Mouse (Mus musculus) hindbrain, embryonic 11.5 days (tissue): ENCODE measurements around the gene Mns1. TPM values are rescaled to one million over a fixed set of nuclear protein-coding genes. Genes with fewer than 3 reads are reported as not detected.
"Not testable (repeated sequence)": the region's sequence is repeated elsewhere in the genome, so short reads cannot be mapped to it uniquely, and the experiment has no call there.

Experiments used
- ATAC-seq: fragments of 200-750 bp; cut with Nextera tagmentation; 2 replicates; pipeline ENCODE4 v1.8.0; 2017; ENCODE audit warnings: mild to moderate bottlenecking, moderate TSS enrichment, moderate library complexity; ENCODE audit not compliant: low FRiP score
- DNase-seq: peaks from one replicate; pipeline ENCODE4 v3.0.0-alpha.2; 2015; ENCODE audit warnings: low spot score
- H3K27ac ChIP-seq: fragments of 300-500 bp; sonication (generic); 2 replicates; pipeline ENCODE4 v1.5.1; 2014; ENCODE audit warnings: mild to moderate bottlenecking, low read depth, low read length
- H3K27me3 ChIP-seq: fragments of 300-500 bp; sonication (generic); 2 replicates; pipeline ENCODE4 v1.6.1; 2014; ENCODE audit warnings: mild to moderate bottlenecking, low read length, moderate library complexity, mixed read lengths; ENCODE audit not compliant: control insufficient read depth, insufficient read depth
- H3K36me3 ChIP-seq: fragments of 300-500 bp; sonication (generic); 2 replicates; pipeline ENCODE4 v1.6.1; 2014; ENCODE audit warnings: mild to moderate bottlenecking, low read length, moderate library complexity, mixed read lengths; ENCODE audit not compliant: control insufficient read depth, insufficient read depth
- H3K4me1 ChIP-seq: fragments of 300-500 bp; sonication (generic); replicated peaks from 2 replicates; pipeline ENCODE4 v1.6.1; 2014; ENCODE audit warnings: low read length, mixed read lengths; ENCODE audit not compliant: control insufficient read depth, insufficient read depth
- H3K4me2 ChIP-seq: fragments of 300-500 bp; sonication (generic); replicated peaks from 2 replicates; pipeline ENCODE4 v1.6.1; 2014; ENCODE audit warnings: mild to moderate bottlenecking, low read depth, low read length
- H3K4me3 ChIP-seq: fragments of 300-500 bp; sonication (generic); 2 replicates; pipeline ENCODE4 v1.5.1; 2014; ENCODE audit warnings: low read depth, low read length
- H3K9ac ChIP-seq: fragments of 300-500 bp; sonication (generic); 2 replicates; pipeline ENCODE4 v1.6.1; 2014; ENCODE audit warnings: low read depth, low read length
- H3K9me3 ChIP-seq: fragments of 300-500 bp; sonication (generic); 2 replicates; pipeline ENCODE4 v1.6.1; 2016; ENCODE audit warnings: low read length; ENCODE audit not compliant: control insufficient read depth
- WGBS: fragments of 180-500 bp; shearing (Covaris S2); extraction: QIAGEN DNeasy Blood & Tissue Kit; methylation state at CpG from one replicate; pipeline ENCODE4 v1.1.7; 2014; 5-methylcytosine and 5-hydroxymethylcytosine counted together
- polyA plus RNA-seq: library from polyadenylated mRNA; unstranded; fragments of >200 nt; fragmentation: Nextera tagmentation; extraction: Ambion mirVana; gene quantifications from 2 replicates; pipeline ENCODE4 v1.2.1, GENCODE M21; 2014

Gene Mns1
- polyA plus RNA-seq, 1 experiment from 2014 or later = 49.5 TPM

- H3K9ac ChIP-seq, H3K27me3 ChIP-seq, H3K9me3 ChIP-seq, H3K36me3 ChIP-seq, ATAC-seq, H3K4me1 ChIP-seq, H3K4me3 ChIP-seq, H3K4me2 ChIP-seq, H3K27ac ChIP-seq, DNase-seq: not testable (repeated sequence)
- WGBS = 78% methylated on average over 4 of the region's 4 CpGs
Observed at GRCm38 (mm10) chr9:72401769-72402168, 36.0 kb upstream of the Mns1 start.

- WGBS = 79% methylated on average over 6 of the region's 6 CpGs
- Histone ChIP-seq H3K4me1 (no peaks in the 10 kb centered on the region), H3K4me2 (no peak overlapping the region), H3K27ac (no peak overlapping the region), H3K36me3 (no peaks in the 10 kb centered on the region), H3K9ac (no peak overlapping the region), H3K9me3 (no peaks in the 10 kb centered on the region), H3K4me3 (no peak overlapping the region), H3K27me3 (no peaks in the 10 kb centered on the region)
- no peak for ATAC-seq
- DNase-seq = no peak
Observed at GRCm38 (mm10) chr9:72403421-72403820, 34.4 kb upstream of the Mns1 start.

DNA sequence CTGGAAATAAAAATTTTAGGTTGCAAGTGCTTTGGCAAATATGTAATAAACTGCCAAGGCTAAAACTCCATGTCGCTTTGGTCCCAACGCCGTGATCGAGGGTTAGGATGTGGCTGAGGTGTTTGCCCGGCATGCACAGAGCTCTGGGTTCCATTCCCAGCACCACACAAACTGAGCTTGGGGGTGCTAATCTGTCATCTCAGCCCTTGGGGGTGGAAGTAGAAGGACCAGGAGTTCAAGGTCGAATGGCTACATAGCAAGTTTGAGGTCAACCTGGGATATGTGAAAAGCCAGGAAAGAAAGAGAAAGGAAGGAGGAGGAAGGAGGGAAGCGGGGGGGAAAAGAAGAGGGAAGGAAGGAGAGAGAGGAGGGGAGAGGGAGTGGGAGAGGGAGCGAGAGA, 33.4 kb upstream of the Mns1 start:
- no peak overlapping the region for H3K4me3 ChIP-seq
- DNase-seq (no peak), ATAC-seq (no peak)
- H3K9me3 ChIP-seq = no peaks in the 10 kb centered on the region
- H3K4me2 ChIP-seq = no peak overlapping the region
- WGBS = 89% methylated on average over 8 of the region's 8 CpGs
- H3K27ac ChIP-seq = no peak overlapping the region
- H3K9ac ChIP-seq = no peak overlapping the region
- no peaks in the 10 kb centered on the region; the same call in 1 of the 2 replicates for H3K4me1 ChIP-seq
- H3K36me3 ChIP-seq = no peaks in the 10 kb centered on the region
- no peaks in the 10 kb centered on the region for H3K27me3 ChIP-seq

DNA sequence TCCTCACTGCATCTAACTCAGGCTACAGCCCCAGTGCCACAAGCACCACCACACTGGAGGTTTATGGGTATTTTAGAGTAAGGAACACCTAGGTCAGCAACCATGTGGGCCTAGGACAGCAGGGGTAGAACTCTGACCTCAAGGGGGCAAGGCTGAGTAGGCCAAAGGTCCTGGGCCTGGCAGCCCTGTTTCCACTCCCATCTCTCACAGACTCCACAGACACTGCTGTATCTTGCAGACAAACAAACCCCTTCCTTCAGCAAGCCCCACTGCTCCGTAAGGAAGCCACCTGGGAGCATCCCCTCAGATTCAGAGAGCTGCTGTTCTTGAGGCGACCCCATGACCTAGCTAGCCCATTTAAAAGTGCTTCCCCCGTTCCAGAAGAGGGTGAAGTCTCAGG, 32.9 kb upstream of the Mns1 start:
- H3K36me3 ChIP-seq = no peaks in the 10 kb centered on the region

GRCm38 (mm10) chr9:72405882-72406638, 31.8 kb upstream of the Mns1 start:
- Histone ChIP-seq H3K27ac (no peak overlapping the region), H3K27me3 (no peaks in the 10 kb centered on the region), H3K4me1 (no peaks in the 10 kb centered on the region; the same call in 1 of the 2 replicates), H3K36me3 (no peaks in the 10 kb centered on the region), H3K9me3 (no peaks in the 10 kb centered on the region), H3K4me2 (no peak overlapping the region), H3K9ac (no peak overlapping the region), H3K4me3 (no peak overlapping the region)
- ATAC-seq (no peak), DNase-seq (no peak)
- WGBS = 95% methylated on average over 9 of the region's 9 CpGs

More for the DNA sequence above, 32.9 kb upstream of the Mns1 start:
- Histone ChIP-seq H3K4me1 (no peaks in the 10 kb centered on the region; the same call in 1 of the 2 replicates), H3K27me3 (no peaks in the 10 kb centered on the region), H3K4me3 (no peak overlapping the region), H3K4me2 (no peak overlapping the region), H3K9me3 (no peaks in the 10 kb centered on the region), H3K27ac (no peak overlapping the region), H3K9ac (no peak overlapping the region)
- WGBS = 73% methylated on average over 3 of the region's 3 CpGs
- ATAC-seq (no peak), DNase-seq (no peak)

DNA sequence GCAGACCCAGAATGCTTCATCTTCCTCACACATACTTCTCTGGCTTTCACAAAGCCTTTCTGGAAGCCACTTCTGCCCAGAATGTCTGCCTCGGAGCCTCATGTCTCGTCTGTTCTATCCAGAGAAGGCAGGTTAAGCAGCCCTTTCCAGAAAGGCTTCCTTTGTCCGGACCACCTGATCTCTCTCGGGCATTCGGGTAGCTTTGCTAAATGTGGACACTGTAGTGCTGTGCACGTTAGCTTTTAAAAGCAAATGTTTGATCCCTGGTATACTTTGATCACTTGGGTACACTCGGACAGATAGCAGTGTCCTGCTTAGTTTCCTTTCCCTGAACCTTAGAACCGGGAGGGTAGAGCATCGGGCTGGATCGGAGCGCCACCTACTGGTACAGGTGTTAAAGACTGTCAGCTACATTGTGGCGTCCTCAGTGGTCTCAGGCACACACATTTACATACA, 29.7 kb upstream of the Mns1 start:
- Histone ChIP-seq H3K36me3 (no peaks in the 10 kb centered on the region), H3K4me2 (no peak overlapping the region), H3K9ac (no peak overlapping the region), H3K27me3 (no peaks in the 10 kb centered on the region), H3K27ac (no peak overlapping the region), H3K9me3 (no peaks in the 10 kb centered on the region), H3K4me1 (no peaks in the 10 kb centered on the region; the same call in 1 of the 2 replicates), H3K4me3 (no peak overlapping the region)
- 20% methylated on average over 12 of the region's 12 CpGs for WGBS
- peak; percentile 92 for DNase-seq
- peak; percentile 40; the same call in 1 of the 2 replicates for ATAC-seq

- ATAC-seq (0 out of 2 replicates have a peak, but pooled peaks have one; percentile 30), DNase-seq (no peak)
- Histone ChIP-seq H3K4me3 (no peak overlapping the region), H3K27me3 (no peaks in the 10 kb centered on the region), H3K4me1 (no peaks in the 10 kb centered on the region; the same call in 1 of the 2 replicates), H3K36me3 (no peaks in the 10 kb centered on the region), H3K4me2 (no peak overlapping the region), H3K9me3 (no peaks in the 10 kb centered on the region), H3K27ac (no peak overlapping the region), H3K9ac (no peak overlapping the region)
- 52% methylated on average over 15 of the region's 15 CpGs for WGBS
Observed at GRCm38 (mm10) chr9:72409381-72410225, 28.2 kb upstream of the Mns1 start.

DNA sequence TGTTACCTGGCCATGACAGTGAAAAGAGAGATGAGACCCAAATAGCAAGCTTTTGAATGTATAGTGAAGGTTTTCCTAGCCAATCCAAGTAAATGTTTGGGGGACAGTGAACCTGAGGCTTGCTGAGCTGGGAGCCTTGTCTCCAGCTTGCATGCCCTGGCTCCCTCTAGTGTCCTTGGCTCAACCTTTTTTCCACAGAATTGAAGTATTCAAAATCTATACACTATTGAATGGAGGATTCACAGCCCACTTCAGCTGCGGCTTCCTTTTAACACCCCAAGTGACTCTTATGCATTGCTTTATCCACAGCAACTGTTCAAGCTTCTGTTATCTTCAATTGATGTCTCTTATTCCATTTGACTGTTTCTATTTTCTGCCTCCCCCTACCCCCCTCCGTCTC, 26.1 kb upstream of the Mns1 start:
- Histone ChIP-seq H3K27ac (no peak overlapping the region), H3K36me3 (no peaks in the 10 kb centered on the region), H3K9me3 (no peaks in the 10 kb centered on the region), H3K4me2 (no peak overlapping the region), H3K9ac (no peak overlapping the region), H3K4me3 (no peak overlapping the region), H3K27me3 (no peaks in the 10 kb centered on the region), H3K4me1 (no peaks in the 10 kb centered on the region; the same call in 1 of the 2 replicates)
- DNase-seq = no peak
- WGBS = 90% methylated on average over 2 of the region's 2 CpGs
- no peak for ATAC-seq
